Mouse (Mus musculus) heart, postnatal 0 days (tissue): ENCODE measurements at regions not wholly inside any gene's neighbourhood (a gene's known extent, or its start where the extent isn't known, plus 50 kb on each side); places are given as distances from the start of the nearest gene placed in this dataset.

Source experiments
- ATAC-seq: fragments of 200-750 bp; cut with Nextera tagmentation; 2 replicates; pipeline ENCODE4 v1.8.0; 2017; ENCODE audit warnings: low read depth, moderate number of reproducible peaks, moderate library complexity; ENCODE audit not compliant: insufficient read depth
- DNase-seq: peaks from one replicate; pipeline ENCODE4 v3.0.0-alpha.2; 2016; ENCODE audit warnings: low spot score
- H3K27ac ChIP-seq: fragments of 300-500 bp; sonication (generic); 2 replicates; pipeline ENCODE4 v1.5.1; 2014; ENCODE audit warnings: low read depth, mild to moderate bottlenecking
- H3K27me3 ChIP-seq: fragments of 300-500 bp; sonication (generic); 2 replicates; pipeline ENCODE4 v1.6.1; 2014; ENCODE audit warnings: low read length, mixed read lengths; ENCODE audit not compliant: control insufficient read depth, insufficient read depth
- H3K36me3 ChIP-seq: fragments of 300-500 bp; sonication (generic); replicated peaks from 2 replicates; pipeline ENCODE4 v1.6.1; 2014; ENCODE audit warnings: low read length, mixed read lengths; ENCODE audit not compliant: control insufficient read depth, insufficient read depth
- H3K4me1 ChIP-seq: fragments of 300-500 bp; sonication (generic); 2 replicates; pipeline ENCODE4 v1.6.1; 2014; ENCODE audit warnings: antibody characterized with exemption; ENCODE audit not compliant: control insufficient read depth, insufficient read depth
- H3K4me2 ChIP-seq: fragments of 300-500 bp; sonication (generic); 2 replicates; pipeline ENCODE4 v1.6.1; 2014; ENCODE audit warnings: low read depth, mild to moderate bottlenecking, low read length, moderate library complexity
- H3K4me3 ChIP-seq: fragments of 300-500 bp; sonication (generic); 2 replicates; pipeline ENCODE4 v1.5.1; 2014; ENCODE audit warnings: low read depth, low read length
- H3K9ac ChIP-seq: fragments of 300-500 bp; sonication (generic); replicated peaks from 2 replicates; pipeline ENCODE4 v1.6.1; 2014; ENCODE audit warnings: low read depth, low read length, mixed read lengths
- H3K9me3 ChIP-seq: fragments of 300-500 bp; sonication (generic); replicated peaks from 2 replicates; pipeline ENCODE4 v1.6.1; 2016; ENCODE audit warnings: low read length; ENCODE audit not compliant: control insufficient read depth
- CTCF ChIP-seq: IDR thresholded peaks from 2 replicates; pipeline ENCODE4 v1.5.1; 2016; ENCODE audit warnings: antibody characterized with exemption, control low read depth, low read depth
- EP300 ChIP-seq: IDR thresholded peaks from 2 replicates; pipeline ENCODE4 v1.6.1; 2016; ENCODE audit warnings: antibody characterized with exemption, low read depth
- WGBS: fragments of 180-500 bp; shearing (Covaris S2); extraction: QIAGEN DNeasy Blood & Tissue Kit; methylation state at CpG from one replicate; pipeline ENCODE4 v1.1.7; 2014; 5-methylcytosine and 5-hydroxymethylcytosine counted together

DNA sequence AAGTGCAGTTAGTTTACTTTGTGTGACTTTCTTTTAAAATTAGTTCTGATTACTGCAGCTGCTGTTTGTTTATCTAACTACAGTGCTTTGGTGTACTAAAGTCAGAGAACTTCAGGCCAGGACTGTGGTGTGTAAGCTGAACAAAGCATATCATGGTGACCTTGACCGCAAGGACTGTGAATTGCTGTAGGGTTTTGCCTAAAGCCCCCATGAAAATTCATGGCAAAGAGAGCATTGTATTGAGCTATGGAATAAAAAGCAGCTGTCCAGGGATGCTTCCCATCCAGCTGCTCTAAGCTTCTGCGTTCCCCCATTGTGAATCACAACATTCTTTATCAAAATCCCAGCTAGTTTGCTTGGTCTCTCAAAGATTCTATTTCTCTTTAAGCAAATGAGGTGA, 173.0 kb upstream of the Spats2l start:
- Histone ChIP-seq H3K27ac (no peak overlapping the region), H3K9ac (no peak overlapping the region), H3K36me3 (no peaks in the 10 kb centered on the region), H3K4me2 (no peak overlapping the region), H3K4me1 (no peaks in the 10 kb centered on the region), H3K4me3 (no peak overlapping the region), H3K27me3 (no peaks in the 10 kb centered on the region), H3K9me3 (no peaks in the 10 kb centered on the region)
- 72% methylated on average over 2 of the region's 2 CpGs for WGBS
- DNase-seq (no peak), ATAC-seq (no peak)
- TF ChIP-seq EP300, result no peak
- no peak for TF ChIP-seq CTCF

DNA sequence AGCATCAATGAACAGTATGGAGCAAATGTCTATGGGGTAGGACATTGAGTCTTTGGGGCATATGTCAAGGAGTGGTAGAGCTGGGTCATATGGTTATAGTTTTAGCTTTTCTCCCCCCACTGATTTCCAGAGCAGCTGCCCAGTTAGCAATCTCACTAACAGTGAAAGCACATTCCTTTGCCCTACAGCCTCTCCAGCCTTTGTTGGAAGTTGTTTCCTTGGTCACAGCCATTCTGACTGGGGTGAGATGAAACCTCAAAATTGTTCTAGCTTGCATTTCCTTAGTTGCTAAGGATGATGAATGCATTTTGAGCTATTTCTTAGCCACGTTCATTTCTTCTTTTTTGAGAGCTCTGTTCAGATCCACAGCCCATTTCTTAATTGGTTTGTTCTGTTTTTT, 168.4 kb upstream of the Spats2l start:
- no peaks in the 10 kb centered on the region for H3K36me3 ChIP-seq
- no peak overlapping the region for H3K4me3 ChIP-seq
- no peak overlapping the region for H3K4me2 ChIP-seq
- H3K27me3 ChIP-seq, result no peaks in the 10 kb centered on the region
- no peak for TF ChIP-seq EP300
- H3K4me1 ChIP-seq, result no peaks in the 10 kb centered on the region
- DNase-seq (no peak), ATAC-seq (no peak)
- no peaks in the 10 kb centered on the region for H3K9me3 ChIP-seq
- no peak overlapping the region for H3K27ac ChIP-seq
- WGBS, result 66% methylated on average over 1 of the region's 1 CpGs
- no peak overlapping the region for H3K9ac ChIP-seq

DNA sequence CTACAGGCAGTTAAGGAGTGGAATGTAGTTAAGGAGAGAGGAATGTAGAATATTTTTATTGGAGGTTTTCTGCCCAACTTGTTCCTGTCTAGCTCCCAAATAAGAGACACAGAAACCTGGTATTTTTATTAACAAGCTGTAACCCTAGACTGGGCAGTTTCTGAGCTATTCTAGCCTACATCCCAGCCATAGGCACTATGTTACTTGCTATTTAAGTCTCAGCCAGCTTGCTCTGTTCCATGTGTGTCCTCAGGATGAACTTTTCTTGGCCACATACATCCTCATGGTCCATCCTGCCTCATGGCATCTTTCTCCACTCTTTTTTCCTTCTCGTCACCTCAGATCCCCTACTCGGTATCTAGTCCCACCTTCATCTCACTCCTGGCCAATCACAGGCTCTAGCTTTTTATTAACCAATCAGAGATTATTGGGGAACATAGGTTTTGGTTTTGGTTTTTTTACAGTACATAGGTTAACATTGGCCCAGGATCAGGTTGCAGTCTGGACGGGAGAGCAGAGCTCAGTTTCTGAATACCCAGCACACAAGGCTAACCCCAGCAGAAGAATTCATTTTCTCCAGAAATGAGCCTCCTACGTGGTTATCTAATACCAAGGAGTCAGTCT, 167.8 kb upstream of the Spats2l start:
- Histone ChIP-seq H3K27me3 (no peaks in the 10 kb centered on the region), H3K4me2 (no peak overlapping the region), H3K9ac (no peak overlapping the region), H3K36me3 (no peaks in the 10 kb centered on the region), H3K4me1 (no peaks in the 10 kb centered on the region), H3K9me3 (no peaks in the 10 kb centered on the region), H3K27ac (no peak overlapping the region), H3K4me3 (no peak overlapping the region)
- no peak for ATAC-seq
- 70% methylated on average over 4 of the region's 4 CpGs for WGBS
- TF ChIP-seq EP300, result no peak
- TF ChIP-seq CTCF, result no peak
- DNase-seq, result no peak

DNA sequence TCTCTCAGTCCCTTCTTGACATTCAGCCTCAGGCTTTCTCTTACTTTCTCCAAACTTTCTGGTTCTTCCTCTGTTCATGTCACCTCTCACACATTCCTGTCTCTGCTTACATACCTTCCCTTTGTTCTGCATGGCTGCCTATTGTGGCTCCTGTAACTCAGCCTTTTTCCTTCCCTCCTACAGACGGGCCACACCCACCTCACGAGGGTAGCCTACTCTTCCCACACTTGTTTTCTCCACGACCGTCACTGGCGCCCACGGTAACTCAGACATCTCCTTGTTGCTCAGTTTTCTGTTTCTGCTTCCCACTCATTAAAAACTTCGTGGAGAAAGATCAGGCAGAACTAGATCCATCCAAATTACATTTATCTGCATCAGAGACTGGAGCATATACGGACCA, 166.9 kb upstream of the Spats2l start:
- Histone ChIP-seq H3K27me3 (no peaks in the 10 kb centered on the region), H3K9ac (no peak overlapping the region), H3K9me3 (no peaks in the 10 kb centered on the region), H3K4me1 (no peaks in the 10 kb centered on the region), H3K27ac (no peak overlapping the region), H3K36me3 (no peaks in the 10 kb centered on the region), H3K4me3 (no peak overlapping the region), H3K4me2 (no peak overlapping the region)
- 66% methylated on average over 8 of the region's 8 CpGs for WGBS
- TF ChIP-seq EP300, result no peak
- no peak for TF ChIP-seq CTCF
- no peak for DNase-seq
- no peak for ATAC-seq

DNA sequence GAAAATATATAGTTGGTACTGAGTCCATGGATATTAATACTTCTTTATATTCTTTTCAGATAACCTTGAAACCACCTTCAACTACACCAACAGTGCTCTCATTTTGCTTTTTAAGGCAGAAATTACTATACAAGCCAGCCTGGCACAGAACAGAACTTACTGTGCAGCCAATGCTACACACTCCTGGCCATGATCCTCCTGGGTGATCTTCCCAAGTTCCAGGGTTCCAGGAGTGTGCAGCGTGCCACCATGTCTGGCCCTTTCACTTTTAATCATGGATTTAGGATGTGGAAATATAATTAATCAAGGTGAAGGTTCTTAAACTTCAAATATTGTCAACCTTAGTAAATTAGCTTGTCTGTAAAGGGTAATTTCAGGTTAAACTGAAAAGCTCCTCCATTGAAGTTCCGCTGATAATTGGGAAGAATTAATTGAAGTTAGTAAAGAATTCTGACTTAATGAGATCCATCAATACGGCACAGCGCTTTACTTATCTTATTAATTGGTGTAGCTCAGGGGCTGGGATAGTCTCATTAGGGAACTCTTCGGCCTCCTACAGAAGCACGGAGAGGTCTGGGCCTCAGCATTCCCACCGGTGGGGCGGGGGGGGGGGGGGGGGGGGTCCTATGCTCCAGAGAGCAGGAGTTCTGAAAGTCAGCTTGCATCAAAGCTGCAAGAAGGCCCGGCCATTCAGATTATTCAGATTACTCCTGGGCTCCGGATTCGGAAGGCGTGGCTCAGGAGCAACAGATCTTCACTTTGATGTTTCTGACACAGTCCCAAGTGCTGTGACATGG, 166.1 kb upstream of the Spats2l start:
- no peaks in the 10 kb centered on the region for H3K9me3 ChIP-seq
- H3K4me3 ChIP-seq, result no peak overlapping the region
- WGBS, result 68% methylated on average over 12 of the region's 12 CpGs
- no peaks in the 10 kb centered on the region for H3K4me1 ChIP-seq
- no peak overlapping the region for H3K27ac ChIP-seq
- no peak for ATAC-seq
- no peaks in the 10 kb centered on the region for H3K27me3 ChIP-seq
- DNase-seq, result no peak
- TF ChIP-seq EP300 (no peak), CTCF (no peak)
- H3K9ac ChIP-seq, result no peak overlapping the region
- no peaks in the 10 kb centered on the region for H3K36me3 ChIP-seq
- no peak overlapping the region for H3K4me2 ChIP-seq

DNA sequence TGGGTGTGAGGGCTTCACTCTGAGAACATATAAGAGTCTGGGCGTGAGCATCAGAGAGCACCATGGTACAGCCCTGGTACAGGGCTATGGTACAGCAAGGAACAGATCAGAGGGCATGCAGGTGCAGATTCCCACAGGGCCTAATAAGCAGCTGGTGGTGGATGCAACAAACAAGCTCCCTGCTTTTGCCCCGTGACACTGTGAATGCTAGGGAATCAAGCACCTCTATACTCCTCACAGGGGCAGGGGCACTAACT, 165.6 kb upstream of the Spats2l start:
- no peaks in the 10 kb centered on the region for H3K27me3 ChIP-seq
- WGBS, result 56% methylated on average over 2 of the region's 2 CpGs
- TF ChIP-seq CTCF (no peak), EP300 (no peak)
- no peak overlapping the region for H3K4me3 ChIP-seq
- no peak overlapping the region for H3K9ac ChIP-seq
- H3K4me1 ChIP-seq, result 0 out of 2 replicates have a peak, but pooled peaks cover 5% of the 10 kb centered on the region
- H3K36me3 ChIP-seq, result no peaks in the 10 kb centered on the region
- H3K9me3 ChIP-seq, result no peaks in the 10 kb centered on the region
- H3K27ac ChIP-seq, result no peak overlapping the region
- no peak for DNase-seq
- ATAC-seq, result no peak
- no peak overlapping the region for H3K4me2 ChIP-seq
